Mouse (Mus musculus) midbrain, embryonic 15.5 days (tissue): ENCODE measurements around the gene Tex21. TPM values are rescaled to one million over a fixed set of nuclear protein-coding genes. Genes with fewer than 3 reads are reported as not detected.
"Not testable (repeated sequence)": the region's sequence is repeated elsewhere in the genome, so short reads cannot be mapped to it uniquely, and the experiment has no call there.

Source experiments
- ATAC-seq: fragments of 200-750 bp; cut with Nextera tagmentation; replicated peaks from 2 replicates; pipeline ENCODE4 v1.8.0; 2017; ENCODE audit warnings: moderate TSS enrichment
- H3K27ac ChIP-seq: fragments of 300-500 bp; sonication (generic); 2 replicates; pipeline ENCODE4 v1.5.1; 2015; ENCODE audit warnings: mild to moderate bottlenecking, inconsistent platforms
- H3K27me3 ChIP-seq: fragments of 300-500 bp; sonication (generic); replicated peaks from 2 replicates; pipeline ENCODE4 v1.6.1; 2015; ENCODE audit warnings: inconsistent platforms
- H3K36me3 ChIP-seq: fragments of 300-500 bp; sonication (generic); replicated peaks from 2 replicates; pipeline ENCODE4 v1.6.1; 2015; ENCODE audit warnings: inconsistent platforms
- H3K4me1 ChIP-seq: fragments of 300-500 bp; sonication (generic); 2 replicates; pipeline ENCODE4 v1.6.1; 2015; ENCODE audit warnings: inconsistent platforms
- H3K4me2 ChIP-seq: fragments of 300-500 bp; sonication (generic); 2 replicates; pipeline ENCODE4 v1.6.1; 2015; ENCODE audit warnings: inconsistent platforms, mild to moderate bottlenecking, moderate library complexity
- H3K4me3 ChIP-seq: fragments of 300-500 bp; sonication (generic); 2 replicates; pipeline ENCODE4 v1.5.1; 2015; ENCODE audit warnings: mild to moderate bottlenecking, inconsistent platforms
- H3K9ac ChIP-seq: fragments of 300-500 bp; sonication (generic); 2 replicates; pipeline ENCODE4 v1.6.1; 2015; ENCODE audit warnings: mild to moderate bottlenecking, inconsistent platforms
- H3K9me3 ChIP-seq: fragments of 300-500 bp; sonication (generic); 2 replicates; pipeline ENCODE4 v1.6.1; 2016; ENCODE audit warnings: inconsistent platforms
- WGBS: fragments of 180-500 bp; shearing (Covaris S2); methylation state at CpG from one replicate; pipeline ENCODE4 v1.1.7; 2015; ENCODE audit warnings: mixed read lengths; 5-methylcytosine and 5-hydroxymethylcytosine counted together
- polyA plus RNA-seq: library from polyadenylated mRNA; unstranded; fragments of >200 nt; fragmentation: Nextera tagmentation; extraction: Ambion mirVana; gene quantifications from 2 replicates; pipeline ENCODE4 v1.2.1, GENCODE M21; 2015

Tex21 gene
- polyA plus RNA-seq, 1 experiment from 2014 or later, result not detected

- Histone ChIP-seq H3K27me3 (no peaks in the 10 kb centered on the region), H3K9ac (no peak overlapping the region), H3K4me1 (no peaks in the 10 kb centered on the region), H3K9me3 (no peaks in the 10 kb centered on the region), H3K27ac (no peak overlapping the region), H3K36me3 (no peaks in the 10 kb centered on the region), H3K4me2 (no peak overlapping the region), H3K4me3 (no peak overlapping the region)
- WGBS, result 80% methylated on average over 10 of the region's 10 CpGs
- ATAC-seq, result no peak
Observed at GRCm38 (mm10) chr12:76185167-76185816, 61.3 kb downstream of the Tex21 start.

GRCm38 (mm10) chr12:76184271-76184670 is 62.3 kb downstream of the Tex21 start:
- no peak overlapping the region for H3K4me3 ChIP-seq
- no peak overlapping the region for H3K4me2 ChIP-seq
- H3K4me1 ChIP-seq, result no peaks in the 10 kb centered on the region
- no peaks in the 10 kb centered on the region for H3K36me3 ChIP-seq
- no peaks in the 10 kb centered on the region for H3K27me3 ChIP-seq
- 84% methylated on average over 6 of the region's 6 CpGs for WGBS
- H3K9me3 ChIP-seq, result no peaks in the 10 kb centered on the region
- H3K9ac ChIP-seq, result no peak overlapping the region
- no peak for ATAC-seq
- no peak overlapping the region for H3K27ac ChIP-seq

GRCm38 (mm10) chr12:76182831-76183230 is 63.7 kb downstream of the Tex21 start:
- Histone ChIP-seq H3K4me3 (no peak overlapping the region), H3K9ac (no peak overlapping the region), H3K27me3 (no peaks in the 10 kb centered on the region), H3K4me1 (no peaks in the 10 kb centered on the region), H3K36me3 (no peaks in the 10 kb centered on the region), H3K4me2 (no peak overlapping the region), H3K9me3 (no peaks in the 10 kb centered on the region), H3K27ac (no peak overlapping the region)
- no peak for ATAC-seq
- 91% methylated on average over 6 of the region's 6 CpGs for WGBS

DNA sequence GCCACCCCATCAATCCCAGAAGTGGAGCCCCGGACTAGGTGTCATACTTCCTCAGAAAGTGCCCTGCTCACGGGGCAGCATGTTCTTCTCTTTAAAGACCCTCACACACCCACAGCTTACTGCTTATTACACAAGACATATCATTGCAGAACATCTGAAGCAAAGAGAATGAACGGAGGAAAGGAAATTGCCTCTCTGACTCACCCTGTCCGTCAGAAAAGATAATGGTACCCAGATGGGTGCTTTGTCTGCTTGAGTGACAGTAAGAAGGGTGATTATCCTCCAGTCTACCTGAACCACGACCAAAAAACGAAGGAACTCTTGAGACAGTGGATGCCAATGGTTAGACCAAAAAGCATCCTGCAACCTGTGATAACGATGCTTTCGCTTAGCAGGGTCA is 65.1 kb downstream of the Tex21 start:
- Histone ChIP-seq H3K9me3 (no peaks in the 10 kb centered on the region), H3K27me3 (0 out of 2 replicates have a peak, but pooled peaks cover 3% of the 10 kb centered on the region), H3K27ac (no peak overlapping the region), H3K4me3 (no peak overlapping the region), H3K36me3 (no peaks in the 10 kb centered on the region), H3K4me2 (no peak overlapping the region), H3K4me1 (peaks cover 8% of the 10 kb centered on the region), H3K9ac (no peak overlapping the region)
- no peak for ATAC-seq
- WGBS, result 66% methylated on average over 8 of the region's 8 CpGs

DNA sequence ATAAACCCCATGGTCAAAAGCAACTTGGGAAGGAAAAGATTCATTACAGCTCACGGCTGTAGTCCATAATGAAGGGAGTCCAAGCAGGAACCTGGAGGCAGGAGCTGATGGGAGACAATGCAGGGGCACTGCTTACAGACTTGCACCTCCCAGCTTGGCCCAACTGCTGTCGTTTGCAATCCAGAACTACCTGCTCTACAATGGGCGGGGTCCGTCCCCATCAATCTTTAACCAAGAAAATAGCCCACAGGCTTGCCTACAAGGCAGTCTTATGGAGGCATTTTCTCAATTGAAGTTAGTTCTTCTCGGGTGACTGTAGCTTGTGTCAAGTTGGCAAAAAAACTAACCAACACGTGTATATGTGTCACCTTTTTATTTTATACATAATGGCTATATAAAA is 66.1 kb downstream of the Tex21 start:
- no peak overlapping the region for H3K4me2 ChIP-seq
- H3K9me3 ChIP-seq, result no peaks in the 10 kb centered on the region
- H3K27ac ChIP-seq, result no peak overlapping the region
- no peaks in the 10 kb centered on the region for H3K36me3 ChIP-seq
- 78% methylated on average over 6 of the region's 6 CpGs for WGBS
- H3K9ac ChIP-seq, result no peak overlapping the region
- ATAC-seq, result no peak
- H3K27me3 ChIP-seq, result 0 out of 2 replicates have a peak, but pooled peaks cover 3% of the 10 kb centered on the region
- H3K4me3 ChIP-seq, result no peak overlapping the region
- H3K4me1 ChIP-seq, result peaks cover 8% of the 10 kb centered on the region

DNA sequence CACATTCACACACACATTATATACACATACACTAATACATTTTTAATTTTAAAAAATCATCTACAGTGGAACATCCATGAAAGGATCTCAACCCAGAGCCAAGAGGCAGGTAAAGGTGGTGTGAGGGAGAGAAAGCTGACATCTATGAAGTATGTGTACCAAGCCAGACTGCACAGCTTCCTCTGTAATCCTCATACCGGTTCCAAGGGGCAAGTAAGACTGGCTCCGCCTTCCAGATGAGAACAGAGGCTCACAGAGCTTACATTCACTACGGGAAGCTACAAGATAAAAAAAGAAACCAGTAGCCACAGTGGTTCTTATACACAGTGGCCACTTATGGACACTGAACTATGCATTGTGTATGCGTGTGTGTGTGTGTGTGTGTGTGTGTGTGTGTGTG is 67.0 kb downstream of the Tex21 start:
- WGBS, result 65% methylated on average over 4 of the region's 4 CpGs
- Histone ChIP-seq H3K4me3 (no peak overlapping the region), H3K9me3 (no peaks in the 10 kb centered on the region), H3K27me3 (0 out of 2 replicates have a peak, but pooled peaks cover 8% of the 10 kb centered on the region), H3K4me1 (peaks cover 8% of the 10 kb centered on the region), H3K4me2 (no peak overlapping the region), H3K27ac (no peak overlapping the region), H3K9ac (no peak overlapping the region), H3K36me3 (no peaks in the 10 kb centered on the region)
- ATAC-seq, result no peak

DNA sequence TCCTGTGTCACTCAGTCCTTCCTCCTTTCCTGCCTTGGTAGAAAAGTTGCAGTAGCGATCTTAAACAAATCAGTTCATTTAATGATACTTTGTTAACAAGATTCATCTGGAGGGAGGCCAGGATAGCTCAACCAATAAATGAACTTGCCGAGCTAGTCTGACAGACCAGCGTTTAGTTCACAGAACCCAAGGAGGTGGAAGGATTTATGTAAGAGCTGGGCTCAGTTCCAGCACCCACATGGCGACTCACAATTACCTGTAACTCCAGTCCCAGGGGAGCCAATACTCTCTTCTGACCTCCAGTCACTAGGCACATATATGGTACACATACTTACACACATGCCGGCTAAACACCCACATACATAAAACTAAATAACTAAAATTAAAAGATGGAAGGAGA is 67.5 kb downstream of the Tex21 start:
- ATAC-seq, result no peak
- WGBS, result 81% methylated on average over 5 of the region's 5 CpGs

GRCm38 (mm10) chr12:76177864-76178518 is 68.6 kb downstream of the Tex21 start:
- 38% methylated on average over 16 of the region's 16 CpGs for WGBS
- ATAC-seq, result peak; percentile 78; the same call in 1 of the 2 replicates
- no peaks in the 10 kb centered on the region for H3K9me3 ChIP-seq
- 0 out of 2 replicates have a peak, but pooled peaks cover 8% of the 10 kb centered on the region for H3K27me3 ChIP-seq
- peak overlapping the region; percentile 41; the same call in 1 of the 2 replicates for H3K4me3 ChIP-seq
- no peak overlapping the region for H3K27ac ChIP-seq
- H3K9ac ChIP-seq, result no peak overlapping the region
- H3K4me2 ChIP-seq, result peak overlapping the region; percentile 78
- peaks cover 8% of the 10 kb centered on the region for H3K4me1 ChIP-seq
- no peaks in the 10 kb centered on the region for H3K36me3 ChIP-seq

More for the DNA sequence above, 67.5 kb downstream of the Tex21 start:
- Histone ChIP-seq H3K9ac (no peak overlapping the region), H3K27ac (no peak overlapping the region), H3K9me3 (no peaks in the 10 kb centered on the region), H3K27me3 (0 out of 2 replicates have a peak, but pooled peaks cover 8% of the 10 kb centered on the region), H3K4me1 (peaks cover 8% of the 10 kb centered on the region), H3K4me2 (no peak overlapping the region), H3K36me3 (no peaks in the 10 kb centered on the region), H3K4me3 (no peak overlapping the region)

GRCm38 (mm10) chr12:76177000-76177863 is 69.3 kb downstream of the Tex21 start, which contains the start of gene Esr2:
Gene Esr2, minus strand, starts transcription at chr12:76177259.
- under 1% methylated on average over 39 of the region's 39 CpGs for WGBS
- Histone ChIP-seq H3K4me3 (peak within 1 kb of the TSS; percentile 41), H3K27me3 (0 out of 2 replicates have a peak, but pooled peaks cover 8% of the 10 kb centered on the region), H3K27ac (no peak within 1 kb of the TSS), H3K9me3 (no peaks in the 10 kb centered on the region), H3K4me1 (peaks cover 8% of the 10 kb centered on the region), H3K4me2 (peak within 1 kb of the TSS; percentile 78), H3K36me3 (no peaks in the 10 kb centered on the region), H3K9ac (peak within 1 kb of the TSS; percentile 14)
- peak; percentile 75 for ATAC-seq

GRCm38 (mm10) chr12:76165641-76166040 is 80.9 kb downstream of the Tex21 start:
- H3K27me3 ChIP-seq, result no peaks in the 10 kb centered on the region
- H3K9ac ChIP-seq, result no peak overlapping the region
- no peak overlapping the region for H3K27ac ChIP-seq
- ATAC-seq, result no peak
- H3K4me1 ChIP-seq, result no peaks in the 10 kb centered on the region
- H3K36me3 ChIP-seq, result no peaks in the 10 kb centered on the region
- no peak overlapping the region for H3K4me2 ChIP-seq
- 66% methylated on average over 5 of the region's 5 CpGs for WGBS
- no peaks in the 10 kb centered on the region for H3K9me3 ChIP-seq
- H3K4me3 ChIP-seq, result no peak overlapping the region

- not testable (repeated sequence) for H3K36me3 ChIP-seq, H3K27ac ChIP-seq, H3K27me3 ChIP-seq, H3K9me3 ChIP-seq, H3K4me1 ChIP-seq
- Histone ChIP-seq H3K9ac (peak overlapping the region; percentile 40), H3K4me2 (peak overlapping the region; percentile 59), H3K4me3 (peak overlapping the region; percentile 35)
- whole genome bisulfite sequencing, result 11% methylated on average over 30 of the region's 30 CpGs
- ATAC-seq, result 0 out of 2 replicates have a peak, but pooled peaks have one; percentile 30
Observed at GRCm38 (mm10) chr12:76152389-76152788, 94.2 kb downstream of the Tex21 start.
